Mouse (Mus musculus): ENCODE results near the gene Igfbp1. TPM values are rescaled to one million over a fixed set of nuclear protein-coding genes. Genes with fewer than 3 reads are reported as not detected.

Igfbp1 gene
- 0.23 TPM in 1 of 2 replicates, not detected in the other for polyA plus RNA-seq (2015; fragmentation: Nextera tagmentation; extraction: Ambion mirVana)

GRCm38 (mm10) chr11:7197491-7197941, at the start of gene Igfbp1:
Gene Igfbp1 (plus strand): TSS chr11:7197782.
- Histone ChIP-seq H3K36me3 (ENCODE audit: control insufficient read depth, insufficient read depth) (no peaks in the 10 kb centered on the region), H3K27me3 (replicated peaks; ENCODE audit: control insufficient read depth, insufficient read depth, low read length) (no peaks in the 10 kb centered on the region), H3K4me3 (replicated peaks; ENCODE audit: low read length) (no peak within 1 kb of the TSS), H3K9me3 (ENCODE audit: control insufficient read depth, low read length) (no peaks in the 10 kb centered on the region), H3K27ac (ENCODE audit: low read length) (no peak within 1 kb of the TSS), H3K9ac (replicated peaks; ENCODE audit: low read depth, low read length) (no peak within 1 kb of the TSS), H3K4me2 (ENCODE audit: low read length) (no peak within 1 kb of the TSS), H3K4me1 (replicated peaks; ENCODE audit: control insufficient read depth, insufficient read depth, low read length) (no peaks in the 10 kb centered on the region)
- WGBS = 24% methylated on average over 12 of the region's 12 CpGs
- ATAC-seq = no peak

- Histone ChIP-seq H3K9ac (replicated peaks; ENCODE audit: low read depth, low read length) (no peak overlapping the region), H3K4me3 (replicated peaks; ENCODE audit: low read length) (no peak overlapping the region), H3K4me2 (ENCODE audit: low read length) (no peak overlapping the region), H3K9me3 (ENCODE audit: control insufficient read depth, low read length) (no peaks in the 10 kb centered on the region), H3K27ac (ENCODE audit: low read length) (no peak overlapping the region), H3K27me3 (replicated peaks; ENCODE audit: control insufficient read depth, insufficient read depth, low read length) (no peaks in the 10 kb centered on the region), H3K36me3 (ENCODE audit: control insufficient read depth, insufficient read depth) (no peaks in the 10 kb centered on the region), H3K4me1 (replicated peaks; ENCODE audit: control insufficient read depth, insufficient read depth, low read length) (no peaks in the 10 kb centered on the region)
- no peak for ATAC-seq
- WGBS = 92% methylated on average over 7 of the region's 7 CpGs
Observed at GRCm38 (mm10) chr11:7147945-7148344, 49.6 kb upstream of the Igfbp1 start.

GRCm38 (mm10) chr11:7149471-7149870, 48.1 kb upstream of the Igfbp1 start:
- WGBS = 91% methylated on average over 7 of the region's 7 CpGs
- H3K27me3 ChIP-seq (replicated peaks; ENCODE audit: control insufficient read depth, insufficient read depth, low read length) = no peaks in the 10 kb centered on the region
- no peaks in the 10 kb centered on the region for H3K36me3 ChIP-seq (ENCODE audit: control insufficient read depth, insufficient read depth)
- H3K4me3 ChIP-seq (replicated peaks; ENCODE audit: low read length) = no peak overlapping the region
- no peaks in the 10 kb centered on the region for H3K4me1 ChIP-seq (replicated peaks; ENCODE audit: control insufficient read depth, insufficient read depth, low read length)
- H3K4me2 ChIP-seq (ENCODE audit: low read length) = no peak overlapping the region
- H3K27ac ChIP-seq (ENCODE audit: low read length) = no peak overlapping the region
- H3K9me3 ChIP-seq (ENCODE audit: control insufficient read depth, low read length) = no peaks in the 10 kb centered on the region
- no peak for ATAC-seq
- H3K9ac ChIP-seq (replicated peaks; ENCODE audit: low read depth, low read length) = no peak overlapping the region

- Histone ChIP-seq H3K4me2 (ENCODE audit: low read length) (no peak overlapping the region), H3K36me3 (ENCODE audit: control insufficient read depth, insufficient read depth) (no peaks in the 10 kb centered on the region), H3K9ac (replicated peaks; ENCODE audit: low read depth, low read length) (no peak overlapping the region), H3K4me3 (replicated peaks; ENCODE audit: low read length) (no peak overlapping the region), H3K27ac (ENCODE audit: low read length) (no peak overlapping the region), H3K4me1 (replicated peaks; ENCODE audit: control insufficient read depth, insufficient read depth, low read length) (no peaks in the 10 kb centered on the region), H3K27me3 (replicated peaks; ENCODE audit: control insufficient read depth, insufficient read depth, low read length) (no peaks in the 10 kb centered on the region), H3K9me3 (ENCODE audit: control insufficient read depth, low read length) (no peaks in the 10 kb centered on the region)
- 0 out of 2 replicates have a peak, but pooled peaks have one; percentile 36 for ATAC-seq
- 83% methylated on average over 8 of the region's 8 CpGs for WGBS
Observed at GRCm38 (mm10) chr11:7150511-7150910, 47.1 kb upstream of the Igfbp1 start.

- 94% methylated on average over 12 of the region's 12 CpGs for WGBS
Observed at GRCm38 (mm10) chr11:7152371-7152770, 45.2 kb upstream of the Igfbp1 start.

GRCm38 (mm10) chr11:7153081-7153480, 44.5 kb upstream of the Igfbp1 start:
- H3K9me3 ChIP-seq (ENCODE audit: control insufficient read depth, low read length) = no peaks in the 10 kb centered on the region
- no peak overlapping the region for H3K27ac ChIP-seq (ENCODE audit: low read length)
- H3K4me1 ChIP-seq (replicated peaks; ENCODE audit: control insufficient read depth, insufficient read depth, low read length) = no peaks in the 10 kb centered on the region
- WGBS = 80% methylated on average over 8 of the region's 8 CpGs
- no peak for ATAC-seq
- no peaks in the 10 kb centered on the region for H3K27me3 ChIP-seq (replicated peaks; ENCODE audit: control insufficient read depth, insufficient read depth, low read length)
- H3K36me3 ChIP-seq (ENCODE audit: control insufficient read depth, insufficient read depth) = no peaks in the 10 kb centered on the region
- H3K4me2 ChIP-seq (ENCODE audit: low read length) = no peak overlapping the region
- no peak overlapping the region for H3K4me3 ChIP-seq (replicated peaks; ENCODE audit: low read length)
- H3K9ac ChIP-seq (replicated peaks; ENCODE audit: low read depth, low read length) = no peak overlapping the region

More at GRCm38 (mm10) chr11:7152371-7152770, 45.2 kb upstream of the Igfbp1 start:
- Histone ChIP-seq H3K27ac (ENCODE audit: low read length) (no peak overlapping the region), H3K4me1 (replicated peaks; ENCODE audit: control insufficient read depth, insufficient read depth, low read length) (no peaks in the 10 kb centered on the region), H3K4me3 (replicated peaks; ENCODE audit: low read length) (no peak overlapping the region), H3K9me3 (ENCODE audit: control insufficient read depth, low read length) (no peaks in the 10 kb centered on the region), H3K27me3 (replicated peaks; ENCODE audit: control insufficient read depth, insufficient read depth, low read length) (no peaks in the 10 kb centered on the region), H3K36me3 (ENCODE audit: control insufficient read depth, insufficient read depth) (no peaks in the 10 kb centered on the region), H3K9ac (replicated peaks; ENCODE audit: low read depth, low read length) (no peak overlapping the region), H3K4me2 (ENCODE audit: low read length) (no peak overlapping the region)
- no peak for ATAC-seq

- H3K27ac ChIP-seq (ENCODE audit: low read length) = no peak overlapping the region
- no peak overlapping the region for H3K4me2 ChIP-seq (ENCODE audit: low read length)
- WGBS = 79% methylated on average over 4 of the region's 4 CpGs
- H3K4me3 ChIP-seq (replicated peaks; ENCODE audit: low read length) = no peak overlapping the region
- no peak for ATAC-seq
- H3K27me3 ChIP-seq (replicated peaks; ENCODE audit: control insufficient read depth, insufficient read depth, low read length) = no peaks in the 10 kb centered on the region
- H3K36me3 ChIP-seq (ENCODE audit: control insufficient read depth, insufficient read depth) = no peaks in the 10 kb centered on the region
- H3K9ac ChIP-seq (replicated peaks; ENCODE audit: low read depth, low read length) = no peak overlapping the region
- no peaks in the 10 kb centered on the region for H3K9me3 ChIP-seq (ENCODE audit: control insufficient read depth, low read length)
- 0 out of 2 replicates have a peak, but pooled peaks cover 2% of the 10 kb centered on the region for H3K4me1 ChIP-seq (replicated peaks; ENCODE audit: control insufficient read depth, insufficient read depth, low read length)
Observed at GRCm38 (mm10) chr11:7156427-7156826, 41.2 kb upstream of the Igfbp1 start.

GRCm38 (mm10) chr11:7158196-7158595, 39.4 kb upstream of the Igfbp1 start:
- H3K27ac ChIP-seq (ENCODE audit: low read length) = no peak overlapping the region
- H3K4me2 ChIP-seq (ENCODE audit: low read length) = no peak overlapping the region
- H3K4me1 ChIP-seq (replicated peaks; ENCODE audit: control insufficient read depth, insufficient read depth, low read length) = 0 out of 2 replicates have a peak, but pooled peaks cover 2% of the 10 kb centered on the region
- WGBS = 76% methylated on average over 6 of the region's 6 CpGs
- no peak overlapping the region for H3K9ac ChIP-seq (replicated peaks; ENCODE audit: low read depth, low read length)
- no peak for ATAC-seq
- H3K4me3 ChIP-seq (replicated peaks; ENCODE audit: low read length) = no peak overlapping the region
- no peaks in the 10 kb centered on the region for H3K36me3 ChIP-seq (ENCODE audit: control insufficient read depth, insufficient read depth)
- H3K27me3 ChIP-seq (replicated peaks; ENCODE audit: control insufficient read depth, insufficient read depth, low read length) = no peaks in the 10 kb centered on the region
- no peaks in the 10 kb centered on the region for H3K9me3 ChIP-seq (ENCODE audit: control insufficient read depth, low read length)

GRCm38 (mm10) chr11:7160146-7160545, 37.4 kb upstream of the Igfbp1 start:
- H3K4me2 ChIP-seq (ENCODE audit: low read length) = no peak overlapping the region
- no peak for ATAC-seq
- H3K9me3 ChIP-seq (ENCODE audit: control insufficient read depth, low read length) = no peaks in the 10 kb centered on the region
- H3K27ac ChIP-seq (ENCODE audit: low read length) = no peak overlapping the region
- H3K27me3 ChIP-seq (replicated peaks; ENCODE audit: control insufficient read depth, insufficient read depth, low read length) = no peaks in the 10 kb centered on the region
- no peaks in the 10 kb centered on the region for H3K36me3 ChIP-seq (ENCODE audit: control insufficient read depth, insufficient read depth)
- no peak overlapping the region for H3K4me3 ChIP-seq (replicated peaks; ENCODE audit: low read length)
- H3K4me1 ChIP-seq (replicated peaks; ENCODE audit: control insufficient read depth, insufficient read depth, low read length) = 0 out of 2 replicates have a peak, but pooled peaks cover 2% of the 10 kb centered on the region
- H3K9ac ChIP-seq (replicated peaks; ENCODE audit: low read depth, low read length) = no peak overlapping the region
- WGBS = 81% methylated on average over 6 of the region's 6 CpGs

- Histone ChIP-seq H3K9ac (replicated peaks; ENCODE audit: low read depth, low read length) (no peak overlapping the region), H3K4me2 (ENCODE audit: low read length) (no peak overlapping the region), H3K36me3 (ENCODE audit: control insufficient read depth, insufficient read depth) (no peaks in the 10 kb centered on the region), H3K9me3 (ENCODE audit: control insufficient read depth, low read length) (no peaks in the 10 kb centered on the region), H3K27me3 (replicated peaks; ENCODE audit: control insufficient read depth, insufficient read depth, low read length) (no peaks in the 10 kb centered on the region), H3K4me1 (replicated peaks; ENCODE audit: control insufficient read depth, insufficient read depth, low read length) (0 out of 2 replicates have a peak, but pooled peaks cover 2% of the 10 kb centered on the region), H3K27ac (ENCODE audit: low read length) (no peak overlapping the region), H3K4me3 (replicated peaks; ENCODE audit: low read length) (no peak overlapping the region)
- ATAC-seq = peak; percentile 46; the same call in 1 of the 2 replicates
- 51% methylated on average over 4 of the region's 4 CpGs for WGBS
Observed at GRCm38 (mm10) chr11:7160637-7161101, 36.9 kb upstream of the Igfbp1 start.
